Mouse (Mus musculus): Measurements from ENCODE around the gene Elf2.

The Elf2 gene

DNA sequence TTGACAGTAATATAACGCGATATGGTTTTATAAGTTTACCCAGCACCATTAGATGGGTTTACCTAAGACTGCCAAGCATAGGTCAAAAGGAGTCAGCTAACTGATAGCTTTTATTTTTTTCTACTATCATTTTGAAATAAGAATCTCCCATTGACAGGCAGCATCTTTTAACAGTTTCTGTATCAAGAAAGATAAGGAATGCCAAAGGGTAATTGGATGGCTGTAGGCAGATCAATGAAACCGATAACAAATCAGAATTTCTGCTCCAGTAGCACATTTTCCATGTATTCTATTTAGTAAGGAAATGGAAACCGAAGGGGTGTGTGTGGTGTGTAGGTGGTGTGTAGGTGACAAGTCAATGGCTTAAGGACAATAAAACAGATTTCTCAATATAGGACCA lies 62.0 kb downstream of the Elf2 start:
- no peak for DNase-seq (ENCODE audit: low read depth, low spot score)

DNA sequence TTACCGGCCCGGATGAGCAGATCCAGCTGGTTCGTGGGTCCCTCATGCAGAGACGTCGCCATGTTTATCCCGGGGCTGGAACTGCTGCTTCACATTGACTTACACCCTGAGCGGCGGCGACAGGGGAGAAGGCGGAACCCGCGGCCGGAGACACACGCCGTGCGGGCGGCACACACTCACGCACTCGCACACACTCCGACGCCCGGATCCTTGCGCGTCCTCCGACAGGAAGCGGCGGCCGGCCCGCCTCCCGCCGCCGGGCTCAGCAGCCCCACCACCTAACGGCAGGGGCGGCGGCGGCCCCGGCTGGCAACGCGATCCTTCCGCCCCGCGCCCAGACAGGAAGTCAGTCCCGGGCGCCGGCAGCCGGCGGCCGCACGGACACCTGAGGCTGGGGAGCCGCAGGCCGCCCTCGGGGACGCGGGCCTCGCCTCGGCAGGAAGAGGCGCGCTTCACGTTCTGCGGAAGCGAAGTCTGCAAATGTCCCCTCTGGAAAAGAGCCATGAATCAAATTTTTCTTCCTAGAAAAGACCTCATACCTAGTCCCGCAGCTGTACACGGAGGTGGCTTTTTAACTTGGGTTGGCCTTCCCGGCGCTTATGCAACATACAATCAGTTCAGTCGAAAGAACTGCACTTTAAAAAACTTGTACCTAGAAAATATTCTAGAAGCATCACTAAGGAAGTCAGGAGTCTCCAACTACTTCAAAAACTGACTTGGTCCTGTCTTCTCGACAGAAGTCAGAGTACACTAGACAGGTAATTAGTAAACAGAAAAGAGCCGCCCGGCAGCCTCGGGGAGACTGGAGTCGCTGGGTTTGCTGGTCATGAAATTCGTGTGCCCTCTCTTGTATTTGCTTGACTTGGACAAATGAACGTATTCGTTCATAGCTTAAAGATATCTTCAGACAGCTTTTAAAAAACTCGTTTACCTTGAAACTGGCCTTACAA lies 63.0 kb downstream of the Elf2 start:
- DNase-seq (ENCODE audit: low read depth, low spot score), result peak; percentile 68

DNA sequence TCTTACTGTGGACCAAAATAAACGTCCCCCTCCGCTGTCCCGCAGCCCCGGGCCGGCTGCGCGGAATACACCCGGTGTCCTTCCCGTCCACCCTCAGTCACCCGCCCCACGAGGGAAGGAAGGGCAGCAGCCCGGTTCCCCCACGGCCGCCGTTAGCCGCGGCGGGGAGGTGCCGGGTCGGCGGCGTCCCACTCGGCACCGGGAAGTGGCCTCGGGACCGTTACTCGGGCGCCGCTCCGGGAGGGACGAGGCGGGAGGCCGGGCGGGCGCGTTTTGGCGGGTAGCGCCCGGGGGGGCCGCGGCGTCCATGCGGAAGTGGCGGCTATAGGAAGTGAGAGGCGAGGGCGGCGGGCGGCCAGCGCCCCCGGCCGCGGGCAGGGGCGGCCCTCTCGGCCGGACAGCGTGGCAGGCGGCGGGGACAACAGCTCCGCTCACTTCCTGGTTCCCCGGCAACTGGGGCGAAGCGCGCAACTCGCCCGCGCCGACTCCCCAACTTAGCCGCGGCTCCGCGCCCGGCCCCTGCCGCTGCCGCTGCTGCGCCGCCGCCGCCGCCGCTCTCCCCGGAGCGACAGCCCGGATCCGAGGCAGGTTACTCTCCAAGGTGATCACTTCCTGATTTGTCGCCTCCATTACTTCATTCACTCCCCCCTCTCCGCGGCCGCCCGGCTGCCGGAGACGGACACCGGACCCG lies 63.9 kb downstream of the Elf2 start:
- peak; percentile 16 for DNase-seq (ENCODE audit: low read depth, low spot score)

DNA sequence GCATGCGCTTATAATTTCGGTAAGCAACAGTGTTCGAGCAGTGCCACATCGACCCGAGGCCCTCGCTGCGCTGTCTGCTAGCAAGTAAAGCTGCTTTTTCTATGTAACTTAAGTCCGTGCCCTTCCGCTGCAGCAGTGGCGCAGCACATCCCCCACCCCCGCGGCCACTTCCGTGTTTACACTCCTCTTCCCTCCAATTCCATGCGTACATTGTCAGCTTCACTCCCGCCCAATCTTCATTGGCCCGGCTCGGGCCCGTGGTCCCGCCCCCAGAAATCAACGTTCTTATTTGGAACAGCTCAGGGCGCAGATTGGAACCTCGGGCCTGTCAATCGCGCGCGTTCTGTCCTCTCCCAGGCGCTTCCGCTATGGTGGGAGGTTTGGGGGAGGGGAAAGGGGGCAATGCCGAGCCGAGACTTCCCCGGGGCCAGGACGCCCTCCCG lies 64.5 kb downstream of the Elf2 start:
- peak; percentile 96 for DNase-seq (ENCODE audit: low read depth, low spot score)

DNA sequence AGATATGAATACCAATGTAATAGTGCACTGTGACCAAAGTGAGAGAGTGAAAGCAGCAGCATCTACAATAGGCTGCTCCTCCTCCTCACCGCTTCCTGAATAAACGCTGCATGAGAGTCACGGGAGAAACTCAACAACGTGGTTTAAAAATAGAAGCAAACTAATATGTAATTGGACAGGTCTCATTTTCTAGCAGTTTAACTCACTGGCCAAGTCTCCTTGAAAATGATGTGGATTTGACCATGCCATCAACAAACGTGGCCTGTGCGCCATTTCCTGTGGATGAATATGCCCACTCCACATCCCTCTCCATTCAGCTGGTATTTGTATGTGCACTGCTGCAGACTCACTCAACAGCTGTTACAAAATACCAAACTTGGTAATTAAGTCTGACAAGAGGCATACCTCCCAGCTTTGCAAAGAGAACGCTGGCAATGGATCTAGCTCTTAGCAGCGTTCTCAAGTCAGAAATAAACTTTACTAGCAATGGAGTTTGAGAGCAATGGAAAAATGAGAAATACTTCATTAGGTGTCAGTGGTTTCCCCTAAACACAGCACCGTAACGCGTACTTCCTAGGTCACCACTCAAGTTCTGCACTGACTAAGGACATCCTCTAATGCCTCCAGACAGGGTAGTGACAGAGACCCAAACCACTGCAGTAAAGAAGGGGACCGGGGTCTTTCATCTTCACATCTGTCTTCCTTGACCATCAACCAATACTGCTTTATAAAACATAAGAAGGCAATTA lies 70.2 kb downstream of the Elf2 start:
- no peak for DNase-seq (ENCODE audit: low read depth, low spot score)

GRCm38 (mm10) chr3:51268434-51268833 lies 72.0 kb downstream of the Elf2 start:
- DNase-seq (ENCODE audit: low read depth, low spot score), result no peak

GRCm38 (mm10) chr3:51262942-51263341 lies 77.5 kb downstream of the Elf2 start:
- DNase-seq (ENCODE audit: low read depth, low spot score), result no peak

DNA sequence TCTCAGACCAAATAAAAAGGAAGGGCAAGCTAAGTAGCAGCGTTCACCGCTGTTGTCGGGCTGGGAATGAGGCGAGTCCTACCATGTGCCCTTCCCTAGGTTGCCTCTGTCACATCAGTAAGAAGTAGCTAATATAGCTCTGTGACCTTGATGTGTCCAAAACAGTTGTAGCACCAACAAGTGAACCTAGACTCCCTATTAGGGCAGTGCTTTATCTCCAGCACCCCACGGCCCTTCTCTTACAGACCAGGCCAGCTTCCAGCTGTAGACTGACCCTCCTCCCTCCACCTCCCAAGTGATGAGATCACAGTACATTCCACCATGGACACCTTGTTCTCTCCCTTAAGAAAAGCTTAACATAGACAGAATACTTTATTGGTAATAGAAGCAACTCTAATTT lies 82.4 kb downstream of the Elf2 start:
- DNase-seq (ENCODE audit: low read depth, low spot score), result no peak

- no peak for DNase-seq (ENCODE audit: low read depth, low spot score)
Observed at GRCm38 (mm10) chr3:51256450-51256849, 84.0 kb downstream of the Elf2 start.

DNA sequence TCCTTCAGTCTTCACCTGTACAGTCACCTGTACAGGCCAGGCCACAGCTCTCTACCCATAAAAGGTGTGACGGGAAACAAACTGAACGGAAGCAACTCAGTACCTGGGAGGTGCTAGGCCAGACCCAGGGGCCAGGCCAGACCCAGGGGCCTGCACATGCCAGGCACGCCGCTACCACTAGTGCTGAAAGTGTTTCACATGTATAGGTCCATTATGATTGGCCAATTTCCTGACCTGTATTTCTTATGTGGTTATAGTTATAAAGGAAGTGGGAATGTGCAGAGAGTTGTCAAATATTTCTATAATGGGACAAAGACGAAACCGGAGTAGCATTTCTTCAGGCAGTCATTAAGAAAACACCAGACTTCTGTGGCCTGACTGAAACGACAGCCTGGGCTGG lies 85.7 kb downstream of the Elf2 start:
- no peak for DNase-seq (ENCODE audit: low read depth, low spot score)

- no peak for DNase-seq (ENCODE audit: low read depth, low spot score)
Observed at GRCm38 (mm10) chr3:51252689-51253402, 87.6 kb downstream of the Elf2 start.

GRCm38 (mm10) chr3:51252223-51252622 lies 88.2 kb downstream of the Elf2 start:
- DNase-seq (ENCODE audit: low read depth, low spot score), result no peak

- DNase-seq (ENCODE audit: low read depth, low spot score), result no peak
Observed at GRCm38 (mm10) chr3:51251057-51251456, 89.4 kb downstream of the Elf2 start.

GRCm38 (mm10) chr3:51249866-51250265 lies 90.6 kb downstream of the Elf2 start:
- DNase-seq (ENCODE audit: low read depth, low spot score), result no peak

DNA sequence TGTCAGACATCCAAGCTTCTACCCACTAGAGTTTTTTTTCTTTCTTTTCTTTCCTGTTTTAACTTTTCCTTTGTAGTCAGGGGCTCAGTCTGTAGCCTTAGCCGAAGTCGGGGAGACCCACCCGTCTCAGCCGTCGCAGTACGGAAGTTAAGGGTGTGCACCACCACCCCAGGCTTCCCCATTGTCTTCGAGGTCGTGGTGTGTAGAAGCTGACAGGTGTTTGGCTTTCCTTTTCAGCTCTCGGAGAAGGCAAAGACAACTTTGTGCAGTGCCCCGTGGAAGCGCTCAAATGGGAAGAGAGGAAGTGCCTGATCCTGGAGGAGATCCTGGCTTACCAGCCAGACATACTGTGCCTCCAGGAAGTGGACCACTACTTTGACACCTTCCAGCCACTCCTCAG lies 91.0 kb downstream of the Elf2 start:
- DNase-seq (ENCODE audit: low read depth, low spot score), result no peak

DNA sequence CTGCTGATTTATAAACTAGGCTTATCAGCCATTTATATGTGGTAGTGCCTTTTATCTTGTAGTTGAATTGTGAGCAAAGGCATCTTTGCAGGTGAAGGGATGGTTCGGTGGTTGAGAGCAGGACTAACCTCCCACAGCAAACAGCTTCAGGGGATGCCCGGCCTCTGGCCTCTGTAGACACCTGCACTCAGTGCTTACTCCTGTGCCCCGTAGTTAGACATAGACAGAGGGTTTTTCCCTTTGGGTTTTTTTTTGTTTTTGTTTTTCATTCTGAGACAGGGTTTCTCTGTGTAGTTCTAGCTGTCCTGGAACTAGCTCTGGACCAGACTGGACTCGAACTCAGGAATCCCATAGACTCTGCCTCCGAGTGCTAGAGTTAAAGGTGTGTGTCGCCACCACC lies 91.9 kb downstream of the Elf2 start:
- DNase-seq (ENCODE audit: low read depth, low spot score), result no peak

DNA sequence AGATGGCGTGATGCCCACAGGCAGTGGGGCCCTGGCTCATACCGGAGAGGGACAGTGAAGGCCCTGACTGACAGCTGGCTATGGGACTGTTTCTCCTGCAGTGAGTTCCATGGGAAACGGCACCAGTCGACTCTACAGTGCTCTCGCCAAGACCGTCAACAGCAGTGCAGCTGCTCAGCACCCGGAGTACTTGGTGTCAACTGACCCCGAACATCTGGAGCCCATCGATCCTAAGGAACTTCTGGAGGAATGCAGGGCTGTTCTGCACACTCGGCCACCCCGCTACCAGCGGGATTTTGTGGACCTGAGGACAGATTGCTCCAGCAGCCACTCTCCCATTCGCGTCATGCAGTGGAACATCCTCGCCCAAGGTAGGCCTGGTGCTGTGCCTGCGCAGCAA lies 92.8 kb downstream of the Elf2 start:
- no peak for DNase-seq (ENCODE audit: low read depth, low spot score)

DNA sequence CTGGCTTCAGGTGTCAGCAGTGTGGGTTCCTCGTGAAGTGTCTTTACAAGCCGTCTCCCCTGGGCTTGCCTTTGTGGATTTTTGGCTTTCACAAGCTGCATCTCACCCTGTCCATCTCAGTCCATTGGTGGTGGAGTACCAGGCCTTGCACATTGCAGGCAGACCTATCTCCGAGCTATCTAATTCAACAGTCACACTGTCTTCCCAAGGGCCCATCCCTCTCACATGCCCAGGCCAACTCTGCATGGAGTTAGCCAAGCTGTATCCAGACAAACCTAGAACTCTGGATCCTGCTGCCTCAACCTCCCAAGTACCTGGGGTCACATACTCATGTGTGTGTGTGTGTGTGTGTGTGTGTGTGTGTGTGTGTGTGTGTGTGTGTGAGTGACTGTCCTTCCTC lies 100.9 kb downstream of the Elf2 start:
- no peak for DNase-seq (ENCODE audit: low read depth, low spot score)

- no peak for DNase-seq (ENCODE audit: low read depth, low spot score)
Observed at GRCm38 (mm10) chr3:51238515-51238914, 101.9 kb downstream of the Elf2 start.

DNA sequence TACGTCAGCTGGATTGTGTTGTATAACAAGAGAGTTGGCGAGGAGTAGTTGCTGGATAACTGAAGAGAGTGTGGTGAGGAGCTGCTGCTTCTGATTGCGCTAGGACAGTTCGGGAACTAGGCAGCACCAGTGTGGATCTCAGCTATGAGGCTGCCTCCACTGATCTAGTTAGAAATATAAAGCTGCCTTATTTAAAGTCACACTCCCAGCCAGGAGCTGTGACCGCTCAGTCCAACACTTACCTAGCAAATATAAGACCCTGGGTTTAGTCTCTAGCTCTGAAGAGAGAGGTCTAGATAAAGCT lies 105.8 kb downstream of the Elf2 start:
- no peak for DNase-seq (ENCODE audit: low read depth, low spot score)

DNA sequence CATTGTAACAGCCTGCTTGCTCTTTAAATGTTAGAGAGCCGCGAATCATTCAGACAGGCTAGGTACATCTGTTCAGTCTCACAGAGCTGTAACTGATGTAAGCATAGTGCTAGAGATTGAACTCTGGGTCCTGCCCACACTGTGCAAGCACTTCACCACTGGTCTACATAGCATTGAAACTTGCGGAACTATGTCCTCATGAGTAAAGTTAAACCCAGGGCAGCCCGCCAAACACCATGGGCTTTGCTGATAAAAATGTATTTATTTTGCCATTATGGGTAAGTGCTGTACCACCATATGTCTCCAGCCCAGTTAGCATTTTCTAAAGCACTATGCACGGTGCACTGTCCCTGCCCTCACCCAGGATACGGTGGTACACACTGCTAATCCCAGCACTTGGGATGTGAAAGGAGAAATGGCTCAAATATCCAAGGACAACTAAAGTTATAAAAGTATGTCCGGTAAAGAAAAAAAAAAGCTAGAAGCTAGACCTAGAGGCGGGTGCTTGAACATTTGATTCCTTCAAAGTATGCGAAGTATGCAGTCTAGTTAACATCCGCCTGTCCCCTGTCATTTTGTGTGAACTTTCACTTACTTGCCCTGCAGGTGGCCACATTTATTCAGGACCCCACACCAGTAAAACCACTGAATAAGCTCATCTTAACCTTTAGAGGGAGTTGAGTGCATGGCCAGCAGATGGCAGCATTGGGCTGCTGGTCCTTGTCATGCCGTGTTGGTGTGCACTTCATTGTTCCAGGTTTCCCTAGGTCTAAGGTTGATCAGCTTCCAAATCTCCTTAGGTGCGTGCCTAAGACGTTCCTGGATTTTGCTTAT lies 106.3 kb downstream of the Elf2 start:
- peak; percentile 87 for DNase-seq (ENCODE audit: low read depth, low spot score)

All from embryo, embryonic 11.5 days (tissue).